Mouse (Mus musculus) neural tube, embryonic 10.5 days (tissue): ENCODE results near the gene Mlycd.
"Not testable (repeated sequence)": the region's sequence is repeated elsewhere in the genome, so short reads cannot be mapped to it uniquely, and the experiment has no call there.

ENCODE experiments used
- DNase-seq: peaks from one replicate; pipeline ENCODE4 v3.0.0-alpha.2; 2017; ENCODE audit warnings: low spot score; ENCODE audit errors: extremely low spot score

Mlycd gene

GRCm38 (mm10) chr8:119394524-119395026 lies at the start of gene Mlycd:
Mlycd (plus strand) TSS chr8:119394878.
- peak; percentile 92 for DNase-seq

- DNase-seq = no peak
These were observed 49.5 kb upstream of the Mlycd start for GRCm38 (mm10) chr8:119345029-119345682.

DNA sequence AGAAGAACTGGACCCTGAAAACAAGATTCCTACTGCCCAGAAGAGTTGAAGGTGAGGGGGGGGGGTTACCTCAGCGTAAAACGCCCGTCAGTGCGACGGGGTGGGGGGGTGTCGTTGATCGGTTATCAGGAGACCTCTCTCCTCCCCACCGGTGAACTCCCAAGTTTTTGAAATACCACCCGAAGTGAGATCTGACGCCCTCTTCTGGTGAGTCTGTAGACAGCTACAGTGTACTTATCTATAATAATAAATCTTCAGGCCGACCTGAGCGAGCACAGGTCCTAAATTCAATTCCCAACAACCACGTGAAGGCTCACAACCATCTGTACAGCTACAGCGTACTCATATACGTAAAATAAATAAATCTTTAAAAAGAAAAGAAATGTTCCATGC lies 49.0 kb upstream of the Mlycd start:
- DNase-seq = no peak

GRCm38 (mm10) chr8:119351647-119352046 lies 43.0 kb upstream of the Mlycd start:
- no peak for DNase-seq

GRCm38 (mm10) chr8:119352977-119353658 lies 41.6 kb upstream of the Mlycd start:
- DNase-seq = no peak

- no peak for DNase-seq
These were observed 41.0 kb upstream of the Mlycd start for GRCm38 (mm10) chr8:119353659-119354023.

GRCm38 (mm10) chr8:119356631-119357030 lies 38.0 kb upstream of the Mlycd start:
- not testable (repeated sequence) for DNase-seq

DNA sequence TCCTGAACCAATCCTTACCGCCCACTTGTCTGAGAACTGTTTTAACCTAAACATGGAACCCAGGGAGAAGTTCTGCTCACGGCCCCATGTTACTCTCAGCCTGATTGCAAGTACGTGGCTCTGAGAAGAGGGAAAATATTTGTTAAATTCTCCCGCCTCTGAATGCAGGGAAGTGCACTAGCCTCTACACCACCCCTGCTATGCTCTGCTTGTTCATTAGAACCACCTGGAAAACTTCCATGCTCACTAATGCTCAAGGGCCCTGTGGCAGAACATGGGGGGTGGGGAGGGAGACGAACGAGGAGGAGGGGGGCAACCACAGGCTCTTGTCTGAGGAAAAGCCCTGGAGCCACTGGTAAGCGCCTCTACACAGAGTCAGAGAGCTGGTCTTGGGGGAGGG lies 36.5 kb upstream of the Mlycd start:
- no peak for DNase-seq

DNA sequence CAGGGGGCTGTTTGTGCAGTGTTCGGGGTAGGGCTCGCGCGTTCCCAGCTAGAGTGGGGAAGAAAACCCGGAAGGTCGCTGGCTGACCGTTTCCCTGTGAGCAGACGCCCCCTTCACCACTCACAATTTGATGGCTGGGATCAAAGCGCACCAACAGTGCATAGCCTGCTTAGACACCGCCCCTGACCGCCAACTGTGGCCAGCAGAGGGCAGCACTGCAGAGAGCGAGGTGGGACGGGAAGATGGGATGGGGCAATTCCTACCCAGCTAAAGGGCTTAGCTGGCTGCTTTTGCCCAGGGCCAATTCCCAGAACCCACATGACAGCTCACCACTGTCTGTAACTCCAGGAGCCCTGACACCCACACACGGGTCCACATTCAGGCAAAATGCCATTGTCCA lies 35.8 kb upstream of the Mlycd start:
- peak; percentile 61 for DNase-seq

- DNase-seq = no peak
These were observed 33.9 kb upstream of the Mlycd start for GRCm38 (mm10) chr8:119360686-119361295.

DNA sequence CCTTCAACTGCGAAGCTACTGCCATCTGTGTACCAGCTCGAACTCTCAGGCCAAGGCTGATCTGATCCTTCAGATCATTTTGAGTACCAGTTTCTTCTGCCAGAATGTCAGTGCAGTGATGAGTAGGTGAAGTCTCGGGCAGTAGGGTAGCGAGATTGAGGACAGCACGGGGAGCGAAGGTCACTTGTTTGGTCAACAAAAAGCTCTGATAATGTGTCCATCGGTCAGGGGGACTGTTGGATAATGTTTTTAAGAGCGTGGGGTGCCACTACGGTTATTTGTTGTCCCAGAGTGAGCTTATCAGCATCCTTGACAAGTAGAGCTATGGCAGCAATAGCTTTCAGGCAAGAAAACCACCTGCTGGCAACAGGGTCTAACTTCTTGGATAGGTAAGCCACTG lies 20.0 kb upstream of the Mlycd start:
- DNase-seq = not testable (repeated sequence)

DNA sequence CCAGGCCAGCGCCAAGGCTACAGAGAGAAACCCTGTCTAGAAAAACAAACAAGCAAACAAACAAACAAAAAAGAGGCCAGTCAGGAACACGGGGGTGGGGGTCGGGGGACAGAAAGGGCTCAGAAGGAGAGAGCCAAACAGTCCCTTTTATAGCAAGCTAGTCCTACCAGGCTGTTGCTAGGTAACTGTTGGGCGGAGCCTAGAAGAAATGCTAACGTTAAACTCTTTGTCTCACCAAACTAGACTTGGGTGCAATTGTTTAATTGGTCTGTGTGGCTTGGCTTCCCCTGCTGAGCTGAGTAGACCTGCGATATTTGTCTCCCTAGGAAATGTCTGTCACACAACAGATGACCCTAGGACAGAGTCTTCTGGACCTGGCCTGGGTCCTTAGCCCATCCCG lies 16.2 kb upstream of the Mlycd start:
- no peak for DNase-seq

DNA sequence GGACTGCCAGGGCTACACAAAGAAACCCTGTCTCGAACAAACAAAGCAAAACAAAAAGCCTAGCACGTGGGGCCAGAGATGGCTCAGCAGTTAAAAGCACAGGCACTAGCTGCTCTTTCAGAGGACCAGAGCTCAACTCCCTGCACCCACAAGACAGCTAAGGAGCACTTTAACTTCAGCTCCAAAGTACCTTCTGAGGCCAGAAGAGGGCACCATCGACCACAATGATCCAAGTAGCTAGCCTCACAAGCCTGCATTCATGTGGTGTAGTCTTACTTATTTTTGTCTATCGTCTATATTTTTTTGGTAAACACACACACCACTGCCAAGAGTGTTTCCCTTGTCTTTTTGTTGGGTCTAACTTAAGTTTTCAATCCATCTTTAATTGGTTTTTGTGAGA lies 14.1 kb upstream of the Mlycd start:
- DNase-seq = peak; percentile 23

DNA sequence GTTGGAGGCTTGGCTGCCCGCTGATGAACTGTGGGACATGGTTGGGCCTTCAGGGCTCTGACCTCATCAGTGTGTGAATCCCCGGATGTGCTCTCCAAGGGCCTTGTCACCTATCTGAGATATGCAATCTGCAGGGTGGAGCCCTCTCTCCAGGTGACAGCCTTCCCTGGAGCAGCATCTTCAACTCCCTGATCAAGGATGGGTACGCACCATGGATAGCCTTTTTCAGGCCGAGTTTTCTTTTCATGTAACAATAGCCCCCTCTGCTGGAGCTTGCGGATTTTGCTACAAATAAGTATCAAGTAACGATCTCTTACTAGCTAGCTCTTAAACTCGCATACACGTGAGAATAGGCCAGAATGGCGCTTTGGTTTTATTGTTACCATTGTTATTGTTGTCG lies 10.2 kb upstream of the Mlycd start:
- DNase-seq = peak; percentile 55

- no peak for DNase-seq
These were observed 8.8 kb upstream of the Mlycd start for GRCm38 (mm10) chr8:119385854-119386253.

DNA sequence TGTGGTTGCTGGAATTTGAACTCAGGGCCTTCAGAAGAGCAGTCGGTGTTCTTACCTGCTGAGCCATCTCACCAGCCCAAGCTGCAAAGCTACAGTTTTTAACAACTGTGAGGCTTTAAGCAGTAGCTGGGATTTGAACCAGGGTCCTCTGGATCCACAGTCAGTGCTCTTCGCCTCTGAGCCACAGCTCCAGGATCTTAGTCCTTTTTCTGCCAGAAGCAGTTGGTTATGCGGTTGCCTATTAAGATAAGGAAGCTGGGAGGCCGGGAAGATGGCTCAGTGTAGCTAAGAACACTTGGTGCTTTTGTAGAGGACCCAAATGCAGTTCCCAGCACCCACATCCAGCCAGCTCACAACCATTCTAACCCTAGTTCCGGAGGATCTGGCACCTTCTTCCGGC lies 7.7 kb upstream of the Mlycd start:
- no peak for DNase-seq

- no peak for DNase-seq
These were observed 581 bp upstream of the Mlycd start for GRCm38 (mm10) chr8:119394097-119394496.

- peak; percentile 22 for DNase-seq
These were observed 633 bp downstream of the Mlycd start for GRCm38 (mm10) chr8:119395072-119395950.

GRCm38 (mm10) chr8:119398558-119398957 lies 3.9 kb downstream of the Mlycd start:
- DNase-seq = no peak

- no peak for DNase-seq
These were observed 4.6 kb downstream of the Mlycd start for GRCm38 (mm10) chr8:119399255-119399654.

DNA sequence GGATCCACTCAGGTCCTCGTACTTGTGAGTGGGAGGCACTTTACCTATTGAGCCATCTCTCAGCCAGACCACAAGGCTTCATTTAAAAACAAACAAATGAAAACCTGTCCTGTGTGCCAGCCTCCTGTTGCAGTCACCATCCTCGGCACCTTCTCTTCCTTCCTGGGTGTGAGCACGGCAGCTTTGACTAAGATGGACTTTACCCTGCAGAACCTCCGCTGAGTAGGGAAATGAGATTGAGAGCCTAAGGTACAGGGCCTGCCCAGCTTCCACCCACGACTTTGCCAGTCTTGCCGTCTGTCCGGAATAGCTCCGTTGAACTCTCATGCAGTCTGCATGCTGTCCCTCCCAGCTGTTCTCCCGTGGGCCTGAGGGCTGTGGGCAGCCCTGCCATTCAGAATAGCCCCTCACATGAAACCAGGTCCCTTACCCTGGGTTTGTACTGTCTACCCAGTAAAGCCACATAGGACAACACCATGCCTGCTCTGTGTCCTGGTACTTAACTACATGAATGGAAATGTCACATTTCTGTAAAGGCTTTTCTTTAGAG lies 5.5 kb downstream of the Mlycd start:
- no peak for DNase-seq
